Mouse (Mus musculus): ENCODE results near the gene Il4i1. TPM values are rescaled to one million over a fixed set of nuclear protein-coding genes. Genes with fewer than 3 reads are reported as not detected.
A peak's percentile ranks its signal among the peaks of the same experiment; 100 is the strongest.

The Il4i1 gene
- polyA plus RNA-seq, 1 experiment from 2014 or later, result 0.78 TPM

- Histone ChIP-seq H3K4me3 (ENCODE audit: low read depth, low read length) (no peak overlapping the region), H3K4me1 (ENCODE audit: control insufficient read depth, insufficient read depth, low read length) (no peaks in the 10 kb centered on the region), H3K36me3 (ENCODE audit: control insufficient read depth, insufficient read depth, low read length) (peaks cover 69% of the 10 kb centered on the region), H3K9ac (ENCODE audit: low read depth, low read length) (no peak overlapping the region), H3K27me3 (replicated peaks; ENCODE audit: control insufficient read depth, insufficient read depth, low read length) (no peaks in the 10 kb centered on the region), H3K27ac (replicated peaks; ENCODE audit: low read depth, low read length) (no peak overlapping the region), H3K4me2 (ENCODE audit: low read depth, low read length) (no peak overlapping the region), H3K9me3 (ENCODE audit: control insufficient read depth, low read length) (no peaks in the 10 kb centered on the region)
- 89% methylated on average over 14 of the region's 14 CpGs for WGBS
- DNase-seq (ENCODE audit: low spot score) (no peak), ATAC-seq (ENCODE audit: low read depth) (no peak)
Measured at GRCm38 (mm10) chr7:44877833-44878232, 61.6 kb downstream of the Il4i1 start.

- WGBS, result 95% methylated on average over 3 of the region's 3 CpGs
- H3K9ac ChIP-seq (ENCODE audit: low read depth, low read length), result no peak overlapping the region
- no peaks in the 10 kb centered on the region for H3K4me1 ChIP-seq (ENCODE audit: control insufficient read depth, insufficient read depth, low read length)
- H3K27me3 ChIP-seq (replicated peaks; ENCODE audit: control insufficient read depth, insufficient read depth, low read length), result no peaks in the 10 kb centered on the region
- DNase-seq (ENCODE audit: low spot score), result no peak
- peaks cover 85% of the 10 kb centered on the region for H3K36me3 ChIP-seq (ENCODE audit: control insufficient read depth, insufficient read depth, low read length)
- no peak overlapping the region for H3K27ac ChIP-seq (replicated peaks; ENCODE audit: low read depth, low read length)
- H3K9me3 ChIP-seq (ENCODE audit: control insufficient read depth, low read length), result no peaks in the 10 kb centered on the region
- no peak overlapping the region for H3K4me3 ChIP-seq (ENCODE audit: low read depth, low read length)
- no peak overlapping the region for H3K4me2 ChIP-seq (ENCODE audit: low read depth, low read length)
- no peak for ATAC-seq (ENCODE audit: low read depth)
Measured at GRCm38 (mm10) chr7:44883036-44883435, 66.8 kb downstream of the Il4i1 start.

GRCm38 (mm10) chr7:44884637-44885036 is 68.5 kb downstream of the Il4i1 start:
- H3K4me2 ChIP-seq (ENCODE audit: low read depth, low read length), result no peak overlapping the region
- H3K9me3 ChIP-seq (ENCODE audit: control insufficient read depth, low read length), result no peaks in the 10 kb centered on the region
- H3K36me3 ChIP-seq (ENCODE audit: control insufficient read depth, insufficient read depth, low read length), result peaks cover 85% of the 10 kb centered on the region
- no peaks in the 10 kb centered on the region for H3K27me3 ChIP-seq (replicated peaks; ENCODE audit: control insufficient read depth, insufficient read depth, low read length)
- 95% methylated on average over 5 of the region's 5 CpGs for WGBS
- H3K4me3 ChIP-seq (ENCODE audit: low read depth, low read length), result no peak overlapping the region
- H3K27ac ChIP-seq (replicated peaks; ENCODE audit: low read depth, low read length), result no peak overlapping the region
- H3K9ac ChIP-seq (ENCODE audit: low read depth, low read length), result no peak overlapping the region
- H3K4me1 ChIP-seq (ENCODE audit: control insufficient read depth, insufficient read depth, low read length), result no peaks in the 10 kb centered on the region
- DNase-seq (ENCODE audit: low spot score) (no peak), ATAC-seq (ENCODE audit: low read depth) (no peak)

GRCm38 (mm10) chr7:44886964-44887363 is 70.8 kb downstream of the Il4i1 start:
- Histone ChIP-seq H3K4me1 (ENCODE audit: control insufficient read depth, insufficient read depth, low read length) (peaks cover 13% of the 10 kb centered on the region), H3K36me3 (ENCODE audit: control insufficient read depth, insufficient read depth, low read length) (peaks cover 74% of the 10 kb centered on the region), H3K9me3 (ENCODE audit: control insufficient read depth, low read length) (no peaks in the 10 kb centered on the region), H3K9ac (ENCODE audit: low read depth, low read length) (0 out of 2 replicates have a peak overlapping the region, but pooled peaks have one; percentile 25), H3K4me3 (ENCODE audit: low read depth, low read length) (no peak overlapping the region), H3K4me2 (ENCODE audit: low read depth, low read length) (no peak overlapping the region), H3K27ac (replicated peaks; ENCODE audit: low read depth, low read length) (no peak overlapping the region), H3K27me3 (replicated peaks; ENCODE audit: control insufficient read depth, insufficient read depth, low read length) (no peaks in the 10 kb centered on the region)
- DNase-seq (ENCODE audit: low spot score) (no peak), ATAC-seq (ENCODE audit: low read depth) (no peak)
- 86% methylated on average over 7 of the region's 7 CpGs for WGBS

GRCm38 (mm10) chr7:44888256-44889105 is 72.3 kb downstream of the Il4i1 start:
- Histone ChIP-seq H3K4me3 (ENCODE audit: low read depth, low read length) (no peak overlapping the region), H3K4me1 (ENCODE audit: control insufficient read depth, insufficient read depth, low read length) (peaks cover 18% of the 10 kb centered on the region), H3K9me3 (ENCODE audit: control insufficient read depth, low read length) (no peaks in the 10 kb centered on the region), H3K27ac (replicated peaks; ENCODE audit: low read depth, low read length) (no peak overlapping the region), H3K9ac (ENCODE audit: low read depth, low read length) (no peak overlapping the region), H3K4me2 (ENCODE audit: low read depth, low read length) (no peak overlapping the region), H3K36me3 (ENCODE audit: control insufficient read depth, insufficient read depth, low read length) (peaks cover 62% of the 10 kb centered on the region), H3K27me3 (replicated peaks; ENCODE audit: control insufficient read depth, insufficient read depth, low read length) (no peaks in the 10 kb centered on the region)
- no peak for DNase-seq (ENCODE audit: low spot score)
- WGBS, result 89% methylated on average over 12 of the region's 13 CpGs
- no peak for ATAC-seq (ENCODE audit: low read depth)

GRCm38 (mm10) chr7:44890180-44890579 is 74.0 kb downstream of the Il4i1 start:
- Histone ChIP-seq H3K36me3 (ENCODE audit: control insufficient read depth, insufficient read depth, low read length) (peaks cover 48% of the 10 kb centered on the region), H3K27me3 (replicated peaks; ENCODE audit: control insufficient read depth, insufficient read depth, low read length) (no peaks in the 10 kb centered on the region), H3K9me3 (ENCODE audit: control insufficient read depth, low read length) (no peaks in the 10 kb centered on the region), H3K27ac (replicated peaks; ENCODE audit: low read depth, low read length) (no peak overlapping the region), H3K4me3 (ENCODE audit: low read depth, low read length) (no peak overlapping the region), H3K4me2 (ENCODE audit: low read depth, low read length) (peak overlapping the region; percentile 95; the same call in 1 of the 2 replicates), H3K4me1 (ENCODE audit: control insufficient read depth, insufficient read depth, low read length) (peaks cover 26% of the 10 kb centered on the region), H3K9ac (ENCODE audit: low read depth, low read length) (0 out of 2 replicates have a peak overlapping the region, but pooled peaks have one; percentile 92)
- WGBS, result 93% methylated on average over 6 of the region's 7 CpGs
- no peak for DNase-seq (ENCODE audit: low spot score)
- ATAC-seq (ENCODE audit: low read depth), result no peak

MicroRNAs within 50 kb of the gene (microRNA counts, 519-probe panel; counts per million panel counts)
- microRNA mmu-miR-707, result 19.3 counts per million

Small RNAs within 50 kb of the gene (microRNA-seq; reads per million reads assigned to microRNA genes)
- not detected for gene Mir707 (ENCODE audit: borderline number of aligned reads)

Other genes starting within 250 kb of the Il4i1 start
- gene Napsa, start 244.0 kb upstream of the Il4i1 start, polyA plus RNA-seq (2014; fragmentation: Nextera tagmentation; extraction: Ambion mirVana), result 1.7 and 2.8 TPM in 2 replicates
- gene Kcnc3, start 225.7 kb upstream of the Il4i1 start, polyA plus RNA-seq (2014; fragmentation: Nextera tagmentation; extraction: Ambion mirVana), result 0.49 and 0.67 TPM in 2 replicates
- gene Myh14, start 145.5 kb upstream of the Il4i1 start, polyA plus RNA-seq (2014; fragmentation: Nextera tagmentation; extraction: Ambion mirVana), result 13.6 and 13.8 TPM in 2 replicates
- not detected in 2 replicates for gene Izumo2, start 107.6 kb upstream of the Il4i1 start, polyA plus RNA-seq (2014; fragmentation: Nextera tagmentation; extraction: Ambion mirVana)
- 24.8 and 29.3 TPM in 2 replicates for gene Vrk3, start 68.0 kb upstream of the Il4i1 start, polyA plus RNA-seq (2014; fragmentation: Nextera tagmentation; extraction: Ambion mirVana)
- 1.1 and 1.7 TPM in 2 replicates for gene Zfp473, start 65.3 kb upstream of the Il4i1 start, polyA plus RNA-seq (2014; fragmentation: Nextera tagmentation; extraction: Ambion mirVana)
- gene Nup62, start 299 bp upstream of the Il4i1 start, polyA plus RNA-seq (2014; fragmentation: Nextera tagmentation; extraction: Ambion mirVana), result 47.0 and 51.1 TPM in 2 replicates
- 6.8 and 6.9 TPM in 2 replicates for gene Atf5, start 271 bp downstream of the Il4i1 start, polyA plus RNA-seq (2014; fragmentation: Nextera tagmentation; extraction: Ambion mirVana)
- gene Akt1s1, start 32.6 kb downstream of the Il4i1 start, polyA plus RNA-seq (2014; fragmentation: Nextera tagmentation; extraction: Ambion mirVana), result 69.0 and 78.6 TPM in 2 replicates
- gene Tbc1d17, start 32.7 kb downstream of the Il4i1 start, polyA plus RNA-seq (2014; fragmentation: Nextera tagmentation; extraction: Ambion mirVana), result 66.9 and 82.7 TPM in 2 replicates
- gene Pnkp, start 40.8 kb downstream of the Il4i1 start, polyA plus RNA-seq (2014; fragmentation: Nextera tagmentation; extraction: Ambion mirVana), result 23.4 and 27.7 TPM in 2 replicates
- 398 and 442 TPM in 2 replicates for gene Ptov1, start 53.4 kb downstream of the Il4i1 start, polyA plus RNA-seq (2014; fragmentation: Nextera tagmentation; extraction: Ambion mirVana)
- 62.5 and 64.2 TPM in 2 replicates for gene Med25, start 76.3 kb downstream of the Il4i1 start, polyA plus RNA-seq (2014; fragmentation: Nextera tagmentation; extraction: Ambion mirVana)
- gene Fuz, start 79.7 kb downstream of the Il4i1 start, polyA plus RNA-seq (2014; fragmentation: Nextera tagmentation; extraction: Ambion mirVana), result 16.9 and 19.7 TPM in 2 replicates
- gene Ap2a1, start 113.1 kb downstream of the Il4i1 start, polyA plus RNA-seq (2014; fragmentation: Nextera tagmentation; extraction: Ambion mirVana), result 73.5 and 79.8 TPM in 2 replicates
- 0.30 TPM in 1 of 2 replicates, not detected in the other for gene Tsks, start 126.8 kb downstream of the Il4i1 start, polyA plus RNA-seq (2014; fragmentation: Nextera tagmentation; extraction: Ambion mirVana)
- gene Cpt1c, start 158.5 kb downstream of the Il4i1 start, polyA plus RNA-seq (2014; fragmentation: Nextera tagmentation; extraction: Ambion mirVana), result 22.4 and 31.1 TPM in 2 replicates
- 173 and 178 TPM in 2 replicates for gene Prmt1, start 170.2 kb downstream of the Il4i1 start, polyA plus RNA-seq (2014; fragmentation: Nextera tagmentation; extraction: Ambion mirVana)
- 77.7 and 84.6 TPM in 2 replicates for gene Irf3, start 181.3 kb downstream of the Il4i1 start, polyA plus RNA-seq (2014; fragmentation: Nextera tagmentation; extraction: Ambion mirVana)
- gene Bcl2l12, start 182.3 kb downstream of the Il4i1 start, polyA plus RNA-seq (2014; fragmentation: Nextera tagmentation; extraction: Ambion mirVana), result 43.2 and 48.6 TPM in 2 replicates
- gene Scaf1, start 200.0 kb downstream of the Il4i1 start, polyA plus RNA-seq (2014; fragmentation: Nextera tagmentation; extraction: Ambion mirVana), result 43.7 and 47.5 TPM in 2 replicates
- gene Rras, start 201.6 kb downstream of the Il4i1 start, polyA plus RNA-seq (2014; fragmentation: Nextera tagmentation; extraction: Ambion mirVana), result 50.5 and 52.3 TPM in 2 replicates
- 12.8 and 13.7 TPM in 2 replicates for gene Prr12, start 236.5 kb downstream of the Il4i1 start, polyA plus RNA-seq (2014; fragmentation: Nextera tagmentation; extraction: Ambion mirVana)
- gene Nosip, start 246.0 kb downstream of the Il4i1 start, polyA plus RNA-seq (2014; fragmentation: Nextera tagmentation; extraction: Ambion mirVana), result 59.1 and 63.3 TPM in 2 replicates
- 20.9 and 22.2 TPM in 2 replicates for gene Prrg2, start 246.3 kb downstream of the Il4i1 start, polyA plus RNA-seq (2014; fragmentation: Nextera tagmentation; extraction: Ambion mirVana)

All from embryonic facial prominence, embryonic 14.5 days (tissue).